Mouse (Mus musculus): Measurements from ENCODE around the gene Pgr15l. TPM values are rescaled to one million over a fixed set of nuclear protein-coding genes. Genes with fewer than 3 reads are reported as not detected.

Pgr15l gene
- polyA plus RNA-seq (2015; fragmentation: Nextera tagmentation; extraction: Ambion mirVana) = 0.20 and 0.30 TPM in 2 replicates

DNA sequence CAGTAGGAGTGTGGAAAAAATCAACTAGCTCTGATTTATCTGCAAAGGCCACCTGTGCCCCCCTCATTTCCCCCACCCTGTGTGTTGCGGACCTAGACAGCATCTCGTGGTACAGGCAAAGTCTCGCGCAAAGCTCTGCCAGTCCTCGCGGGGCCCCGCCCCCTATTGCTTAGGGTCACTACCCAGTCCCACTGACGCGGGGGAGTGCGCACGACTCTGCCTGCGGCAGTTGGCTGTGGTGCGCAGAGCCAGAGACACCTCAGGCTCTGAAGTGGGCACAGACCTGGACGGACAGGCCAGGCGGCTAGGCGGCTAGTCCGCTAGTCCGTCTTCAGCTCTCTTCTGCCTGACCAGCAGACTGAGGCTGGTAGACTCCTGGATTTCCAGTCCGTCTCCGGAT is at the start of gene Pgr15l:
TSS of gene Pgr15l (plus strand) at position 228 of the 400 bp plus-strand sequence.

